Mouse (Mus musculus) gonadal fat pad, adult 2 months (tissue): ENCODE measurements around the gene Cryzl2. TPM values are rescaled to one million over a fixed set of nuclear protein-coding genes. Genes with fewer than 3 reads are reported as not detected.
A peak's percentile ranks its signal among the peaks of the same experiment; 100 is the strongest.

ENCODE experiments used
- DNase-seq: peaks from one replicate; pipeline ENCODE4 v3.0.0-alpha.2; 2012; ENCODE audit warnings: low read depth
- polyA plus RNA-seq: library from polyadenylated mRNA; depleted of rRNA; stranded (reverse); fragments of >200 nt; gene quantifications from 2 replicates; pipeline ENCODE4 v1.2.3, GENCODE M21; 2012; rRNA removed

Gene Cryzl2
- 22.4 and 32.2 TPM in 2 replicates for polyA plus RNA-seq

DNA sequence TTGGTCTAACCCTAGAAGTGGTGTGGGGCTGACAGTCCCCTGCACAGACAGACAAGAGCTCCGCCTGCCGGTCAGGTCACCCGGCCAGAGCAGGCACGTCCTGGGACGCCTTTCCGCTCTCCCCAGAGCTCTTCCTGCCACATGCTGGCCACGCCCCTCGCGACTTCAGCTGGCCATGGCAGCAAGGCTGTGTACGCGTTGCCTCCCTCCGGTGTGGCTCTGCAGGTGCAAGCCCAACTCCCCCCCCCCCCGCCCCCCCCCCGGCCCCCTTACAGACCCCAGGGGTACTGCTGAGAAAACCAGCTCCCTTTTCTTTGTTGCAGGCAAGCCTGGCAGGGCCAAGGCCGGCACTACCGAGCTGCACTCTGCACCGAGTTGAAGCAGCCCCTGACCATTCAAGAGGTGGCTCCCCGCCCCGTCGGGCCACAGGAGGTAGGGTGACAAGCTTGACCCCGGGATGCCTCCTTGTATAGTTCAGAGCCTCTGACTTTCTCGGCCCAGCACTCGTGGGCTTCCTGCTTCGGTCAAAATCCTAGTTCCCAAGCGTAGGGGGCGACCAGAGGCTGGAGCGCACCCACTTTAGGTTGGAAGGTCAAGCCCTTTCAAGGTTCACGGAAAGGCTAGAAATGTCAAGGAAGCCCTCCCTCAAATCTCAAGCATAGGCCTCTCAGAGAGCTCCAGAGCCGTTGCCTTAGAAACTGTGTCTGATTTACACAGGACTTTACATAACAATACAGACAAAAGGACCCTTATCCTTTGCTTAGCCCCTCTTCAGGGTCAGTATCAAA, at the start of gene Cryzl2:
Gene Cryzl2, plus strand, starts transcription at position 157 of the 788 bp plus-strand sequence.
- no peak for DNase-seq

DNA sequence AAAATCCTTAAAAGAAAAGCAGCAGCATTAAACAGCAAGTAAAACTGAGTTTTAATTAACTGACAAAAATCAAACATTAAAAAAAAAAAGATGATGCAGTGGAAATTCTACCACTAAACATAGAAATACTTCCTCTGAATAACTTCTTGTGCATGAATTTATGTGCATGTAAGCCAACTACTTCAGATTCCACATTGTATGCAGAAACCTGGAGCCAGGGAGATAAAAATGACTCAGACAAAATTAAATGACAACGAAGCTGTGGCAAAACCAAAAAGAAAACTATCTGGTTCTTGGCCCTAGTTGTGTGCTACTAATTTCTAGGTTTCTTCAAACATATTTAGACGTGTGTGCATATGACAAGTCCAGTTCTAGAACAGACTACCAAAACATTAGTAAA, 48.7 kb upstream of the Cryzl2 start:
- no peak for DNase-seq

- no peak for DNase-seq
Observed at GRCm38 (mm10) chr1:157410937-157411336, 47.4 kb upstream of the Cryzl2 start.

DNA sequence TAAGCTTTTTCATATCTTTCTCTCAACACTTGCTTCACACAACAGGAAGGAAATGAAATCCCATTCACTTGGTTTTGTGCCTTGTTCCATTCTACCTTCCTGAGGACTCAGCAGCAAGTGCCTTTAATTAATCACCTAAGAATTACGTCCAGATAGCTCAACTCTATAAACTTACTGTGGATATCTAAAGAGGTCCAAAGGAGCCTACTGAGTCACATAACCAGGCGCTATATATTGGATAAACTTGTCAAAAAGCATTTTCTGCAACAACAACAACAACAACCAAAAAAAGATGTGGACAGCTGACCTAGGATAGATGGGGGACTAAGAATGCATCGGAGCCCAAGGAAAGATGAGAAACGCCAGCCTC, 47.1 kb upstream of the Cryzl2 start:
- DNase-seq: no peak

GRCm38 (mm10) chr1:157411711-157412380, 46.5 kb upstream of the Cryzl2 start:
- no peak for DNase-seq

DNA sequence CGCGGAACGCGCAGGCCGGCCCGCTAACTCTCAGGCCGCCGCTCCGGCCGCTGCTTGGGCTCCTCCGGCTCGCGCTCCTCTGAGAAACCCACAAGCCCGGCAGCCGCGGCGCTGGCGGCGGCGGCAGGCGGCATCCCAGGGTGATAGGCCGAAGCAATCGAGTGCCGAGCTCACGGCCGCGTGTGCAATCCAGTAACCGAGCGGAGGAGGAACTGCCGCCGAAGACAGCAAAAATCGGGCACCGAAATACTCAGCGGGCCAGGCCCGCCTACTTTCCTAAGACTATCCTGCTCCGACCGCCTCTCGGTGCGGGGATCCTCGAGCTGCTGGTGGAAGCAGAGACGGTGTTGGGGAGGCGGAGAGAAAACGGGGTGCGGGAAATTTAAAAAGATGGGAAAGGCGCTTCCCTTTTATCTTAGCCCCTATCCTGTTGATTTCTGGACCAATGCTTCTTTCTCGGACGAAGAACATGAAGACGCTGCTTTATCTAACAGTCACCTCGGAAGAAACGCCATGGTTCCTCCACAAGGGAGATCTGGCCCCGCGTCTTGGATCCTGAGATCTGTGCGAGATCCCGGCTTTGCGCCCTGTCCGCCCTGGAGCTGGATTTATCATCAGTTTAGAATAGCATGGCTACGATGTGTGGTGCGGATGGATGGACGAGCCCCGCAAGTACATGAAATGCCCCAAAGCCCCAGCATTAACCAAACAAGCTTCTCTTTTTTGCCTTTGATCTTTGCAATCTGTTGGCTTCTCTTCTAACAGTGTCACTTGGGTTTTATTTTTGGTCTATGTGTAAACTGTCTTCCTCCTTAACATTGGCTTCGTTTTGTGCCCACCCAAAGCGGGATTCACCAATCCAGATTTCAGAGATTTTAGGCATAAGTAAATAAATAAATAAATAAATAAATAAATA, 45.7 kb upstream of the Cryzl2 start, which contains the start of gene Rasal2:
Gene Rasal2, minus strand, starts transcription at position 142 of the 916 bp plus-strand sequence.
- peak; percentile 68 for DNase-seq

DNA sequence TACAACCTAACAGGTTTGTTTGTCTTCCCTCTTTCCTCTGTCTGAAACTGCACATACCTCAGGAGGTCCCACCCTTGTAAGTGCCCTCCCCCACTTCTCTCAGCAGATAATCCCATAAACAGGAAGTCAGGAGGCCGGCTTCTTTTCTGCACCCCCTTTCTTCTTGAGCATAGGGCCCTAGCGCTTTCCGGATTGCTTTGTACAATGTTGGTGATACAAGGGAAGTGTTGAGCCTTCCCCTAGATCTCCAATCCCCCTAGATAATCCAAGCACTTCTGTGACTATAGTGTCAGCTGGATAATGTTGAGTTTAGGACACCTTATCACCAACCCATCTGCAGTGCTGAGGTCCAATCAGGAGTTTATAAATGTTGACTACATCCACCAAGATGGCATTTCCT, 42.6 kb upstream of the Cryzl2 start:
- no peak for DNase-seq

DNA sequence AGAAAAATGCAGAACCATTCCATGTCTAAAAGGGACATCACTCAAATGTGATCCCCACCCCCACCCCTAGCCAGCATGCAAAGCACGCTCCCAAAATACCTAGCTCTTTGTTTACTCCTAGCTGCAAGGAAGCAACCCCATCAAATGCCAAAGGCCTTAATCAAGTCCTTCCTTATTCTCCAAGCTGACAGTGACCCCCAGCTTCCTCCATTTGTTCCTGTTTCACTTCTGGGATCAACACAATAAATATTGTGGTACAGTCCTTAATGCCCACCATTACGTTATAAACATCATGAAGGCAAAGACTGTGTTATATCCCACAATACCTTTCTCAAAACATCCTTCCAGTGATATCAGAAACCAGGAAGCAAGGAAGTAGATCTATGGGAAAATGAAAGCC, 41.7 kb upstream of the Cryzl2 start:
- no peak for DNase-seq

- DNase-seq: no peak
Observed at GRCm38 (mm10) chr1:157417414-157417813, 41.0 kb upstream of the Cryzl2 start.

DNA sequence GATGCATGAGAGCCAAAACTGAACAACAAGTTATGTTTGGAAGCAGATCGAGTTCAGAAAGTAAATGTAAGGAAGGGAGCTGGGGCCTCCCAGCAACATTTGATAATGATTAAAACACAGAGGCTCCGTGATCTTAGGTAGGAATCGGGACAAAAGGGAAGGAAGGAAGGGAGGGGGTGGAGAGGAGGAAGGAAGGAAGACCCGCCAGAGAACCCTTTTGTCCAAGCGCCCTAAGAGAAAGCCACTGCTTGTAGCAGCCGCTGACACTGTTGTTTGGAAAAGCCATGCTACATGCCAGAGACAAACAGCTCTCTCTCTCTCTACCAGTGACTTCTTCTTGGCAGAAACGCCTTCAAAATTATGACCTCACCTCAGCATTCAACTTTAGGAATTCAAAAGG, 40.5 kb upstream of the Cryzl2 start:
- no peak for DNase-seq

GRCm38 (mm10) chr1:157425741-157426427, 32.5 kb upstream of the Cryzl2 start:
- DNase-seq: no peak

DNA sequence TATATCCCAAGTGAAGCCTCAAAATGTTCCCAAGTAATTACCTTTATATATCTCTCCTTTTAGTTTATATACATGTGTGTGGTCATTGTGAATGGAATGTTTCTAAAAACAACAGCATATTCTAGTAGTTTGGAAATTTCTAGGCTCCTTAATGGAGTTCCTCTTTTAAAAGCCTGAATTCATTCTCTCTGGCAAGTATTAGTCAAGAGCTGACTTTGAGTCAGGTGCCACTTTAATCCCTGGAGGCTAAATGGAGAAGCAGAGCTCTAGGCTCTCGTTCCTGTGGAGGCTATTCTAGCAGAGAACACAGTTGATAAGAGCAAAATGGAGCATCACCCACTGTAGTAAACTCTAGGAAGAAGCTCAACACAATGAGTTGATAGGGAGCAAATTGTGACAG, 31.4 kb upstream of the Cryzl2 start:
- DNase-seq: no peak

DNA sequence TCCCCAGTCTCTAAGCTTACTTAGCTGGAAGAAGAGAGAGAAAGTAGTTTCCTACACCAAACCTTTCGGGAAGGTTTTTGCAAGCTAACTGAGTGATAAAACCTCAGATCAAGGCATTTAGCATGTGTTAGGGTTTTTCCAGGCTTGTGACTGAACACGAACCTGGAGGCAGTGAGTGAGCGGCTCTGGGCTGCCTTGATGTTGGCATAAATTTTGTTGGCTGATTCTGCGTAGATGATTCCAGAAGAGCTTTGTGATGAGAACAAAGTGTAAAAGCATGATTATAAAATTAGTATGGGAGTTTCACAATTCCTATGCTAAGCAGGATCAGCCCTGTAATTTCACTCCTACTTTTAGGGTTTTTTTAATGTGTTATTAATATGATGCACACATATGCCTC, 30.8 kb upstream of the Cryzl2 start:
- DNase-seq: peak; percentile 36

DNA sequence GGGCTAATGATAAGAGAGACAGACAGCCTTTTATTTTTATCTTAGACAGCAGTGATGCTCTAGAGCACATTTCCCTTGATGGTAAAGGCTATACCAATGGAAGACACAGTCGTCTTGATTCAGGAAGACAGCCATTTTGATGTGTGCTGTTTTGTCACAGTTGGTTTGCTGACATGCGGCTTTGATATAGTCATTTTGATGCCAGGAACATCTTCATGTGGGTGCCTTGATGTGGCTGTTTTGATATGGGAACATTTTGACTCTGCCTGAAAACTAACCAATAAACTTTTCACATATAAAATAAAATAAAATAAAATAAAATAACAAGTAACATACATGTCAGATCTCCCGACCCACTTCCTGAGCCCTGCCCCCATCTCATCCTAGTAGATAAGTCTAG, 30.0 kb upstream of the Cryzl2 start:
- DNase-seq: no peak

- DNase-seq: no peak
Observed at GRCm38 (mm10) chr1:157433316-157433715, 25.1 kb upstream of the Cryzl2 start.

DNA sequence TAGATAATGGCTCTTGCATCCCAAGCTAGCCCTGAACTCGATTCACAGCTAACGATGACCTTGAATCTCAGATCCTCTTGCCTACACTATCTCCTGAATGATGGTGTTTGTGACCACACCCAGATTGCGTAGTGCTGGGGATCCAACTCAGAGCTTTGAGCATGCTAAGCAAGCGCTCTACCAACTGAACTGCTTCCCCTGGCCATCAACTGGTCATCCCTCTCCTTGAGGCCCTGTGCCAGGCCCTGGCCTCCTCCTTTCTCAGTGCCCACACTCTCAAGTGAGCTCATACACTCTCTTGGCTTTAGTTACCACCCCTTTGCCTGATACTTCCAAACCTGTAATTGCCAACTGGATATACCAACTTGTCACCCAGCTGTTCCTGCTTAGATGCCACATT, 24.0 kb upstream of the Cryzl2 start:
- DNase-seq: no peak

GRCm38 (mm10) chr1:157435926-157436325, 22.5 kb upstream of the Cryzl2 start:
- no peak for DNase-seq

GRCm38 (mm10) chr1:157438290-157438689, 20.1 kb upstream of the Cryzl2 start:
- no peak for DNase-seq

DNA sequence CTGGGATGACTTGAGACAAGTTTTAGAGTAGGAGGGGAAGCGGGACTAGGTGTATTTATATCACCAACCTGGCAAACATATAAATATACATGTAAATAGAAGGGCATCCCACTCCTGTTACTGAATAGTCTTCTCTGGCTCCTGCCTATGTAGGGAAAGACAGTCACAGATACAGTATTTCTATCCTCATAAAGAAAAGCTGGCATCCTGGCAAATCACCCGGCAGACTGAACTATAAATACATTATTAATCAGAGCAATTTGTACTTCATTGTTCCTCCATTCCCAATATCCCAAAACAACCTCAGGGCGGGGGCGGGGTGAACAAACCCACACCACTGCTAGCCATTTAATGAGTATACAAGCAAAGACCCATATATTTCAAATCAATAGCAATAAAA, 19.3 kb upstream of the Cryzl2 start:
- no peak for DNase-seq

- no peak for DNase-seq
Observed at GRCm38 (mm10) chr1:157439973-157440641, 18.3 kb upstream of the Cryzl2 start.
